Mouse (Mus musculus): ENCODE data around the gene Prkg2. TPM values are rescaled to one million over a fixed set of nuclear protein-coding genes. Genes with fewer than 3 reads are reported as not detected.

Gene Prkg2
- total RNA-seq, 2 experiments from 2014 or later = 0.22 to 0.27 TPM

DNA sequence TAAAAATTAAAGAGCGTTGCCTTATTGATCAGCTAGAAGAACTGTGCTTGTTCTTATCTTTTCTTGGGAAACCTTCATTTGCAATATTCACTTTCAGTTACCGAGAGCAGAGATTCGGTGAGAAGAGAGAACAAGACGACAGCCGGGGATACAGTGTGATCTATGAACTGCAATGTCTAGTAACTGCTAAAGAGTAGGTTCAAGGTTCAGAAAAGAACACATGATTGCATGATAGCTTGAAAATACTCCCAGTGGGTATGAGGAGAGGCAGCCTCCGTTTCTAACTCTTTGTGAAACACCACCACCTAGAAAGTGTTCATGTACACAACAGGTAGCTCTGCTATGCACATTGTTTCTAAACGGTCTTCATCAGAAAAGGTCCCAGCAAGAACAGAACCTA, 55.8 kb downstream of the Prkg2 start:
- intact Hi-C loops (cut with DNase I) = no loop called here
- DNase-seq = no peak

DNA sequence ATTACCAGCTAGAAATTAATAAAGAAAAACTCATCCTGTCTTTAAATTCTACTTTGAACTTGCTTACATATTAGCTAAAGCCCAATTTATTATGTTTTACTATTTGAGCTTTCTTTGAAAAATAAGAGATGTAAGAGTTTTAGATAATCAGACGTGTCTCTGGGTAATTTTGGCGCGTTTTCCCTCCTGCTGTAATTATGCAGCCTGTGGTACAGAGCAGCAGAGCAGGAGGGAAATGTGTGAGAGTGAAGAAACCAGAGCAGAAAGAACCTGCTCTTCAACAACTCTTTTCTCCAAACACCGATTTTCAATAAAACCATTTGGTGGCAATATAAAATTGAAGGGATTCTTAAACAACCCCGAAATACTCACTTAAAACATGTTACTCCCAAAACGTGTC, 58.8 kb downstream of the Prkg2 start:
- no peak for DNase-seq
- intact Hi-C loops (cut with DNase I) = no loop called here

DNA sequence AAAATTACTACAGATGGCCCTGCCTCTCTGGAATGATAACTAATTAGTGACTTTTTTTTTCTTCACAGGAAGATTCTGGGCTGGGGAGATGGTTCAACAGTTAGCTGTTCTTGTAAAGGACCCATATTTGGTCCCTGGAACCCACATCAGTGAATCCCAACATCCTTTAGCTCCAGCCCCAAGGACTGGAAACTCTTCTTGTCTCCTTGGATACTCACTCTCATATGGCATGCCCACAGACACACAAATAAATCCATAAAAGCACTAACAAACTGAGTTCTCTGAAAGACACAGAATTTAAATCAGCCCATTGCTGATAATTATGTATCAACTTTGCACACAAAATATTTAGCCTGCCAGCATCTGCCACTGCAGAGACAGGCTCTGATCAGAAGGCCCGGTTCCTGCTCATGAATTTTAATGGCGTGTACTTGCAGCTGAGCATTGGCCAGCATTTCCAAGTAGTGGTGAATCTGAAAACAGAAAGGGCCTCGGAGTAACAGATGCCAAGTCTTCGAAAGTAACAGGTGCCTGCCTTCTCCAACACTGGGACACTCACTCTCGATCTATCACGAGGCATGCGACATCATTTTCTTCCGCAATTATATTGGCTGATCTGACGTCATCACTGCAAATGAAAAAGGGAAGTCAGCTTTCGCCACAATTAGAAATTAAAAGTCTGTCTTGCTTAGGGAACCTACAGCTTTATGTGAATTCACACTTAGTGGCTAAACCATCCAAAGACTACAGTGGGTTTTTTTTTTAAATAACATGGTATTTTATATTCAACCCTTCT, 61.1 kb downstream of the Prkg2 start:
- intact Hi-C loops (cut with DNase I) = no loop called here
- no peak for DNase-seq

- intact Hi-C loops (cut with DNase I) = no loop called here
- DNase-seq = peak; percentile 1 to 3
These were observed 70.5 kb downstream of the Prkg2 start for GRCm38 (mm10) chr5:98966679-98967078.

- intact Hi-C loops (cut with DNase I) = no loop called here
- DNase-seq = no peak
These were observed 72.0 kb downstream of the Prkg2 start for GRCm38 (mm10) chr5:98965139-98965538.

DNA sequence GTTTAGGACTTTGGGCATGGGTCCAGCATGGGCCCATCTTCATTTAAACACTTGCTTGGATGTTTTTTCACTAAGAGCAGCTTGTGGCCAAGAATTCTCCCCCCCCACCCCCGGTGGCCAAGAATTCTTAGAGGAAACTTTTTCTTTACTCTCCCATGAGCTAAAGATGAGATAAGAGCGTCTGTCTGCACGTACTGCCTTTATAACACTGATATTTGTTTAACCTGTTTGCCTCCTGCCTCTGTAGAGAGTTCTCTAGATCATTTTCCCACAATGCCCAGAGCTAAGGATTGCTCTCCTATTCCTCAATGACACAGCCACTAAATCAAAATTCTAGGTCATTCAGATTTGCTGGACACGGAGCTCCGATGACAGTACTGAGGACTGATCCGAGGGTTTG, 72.8 kb downstream of the Prkg2 start:
- intact Hi-C loops (cut with DNase I) = no loop called here
- DNase-seq = no peak

- no peak for DNase-seq
These were observed 74.7 kb downstream of the Prkg2 start for GRCm38 (mm10) chr5:98962472-98962871.

GRCm38 (mm10) chr5:98955576-98955975, 81.6 kb downstream of the Prkg2 start:
- intact Hi-C loops (cut with DNase I) = no loop called here
- no peak for DNase-seq

More at GRCm38 (mm10) chr5:98962472-98962871, 74.7 kb downstream of the Prkg2 start:
- intact Hi-C loops (cut with DNase I) = no loop called here

DNA sequence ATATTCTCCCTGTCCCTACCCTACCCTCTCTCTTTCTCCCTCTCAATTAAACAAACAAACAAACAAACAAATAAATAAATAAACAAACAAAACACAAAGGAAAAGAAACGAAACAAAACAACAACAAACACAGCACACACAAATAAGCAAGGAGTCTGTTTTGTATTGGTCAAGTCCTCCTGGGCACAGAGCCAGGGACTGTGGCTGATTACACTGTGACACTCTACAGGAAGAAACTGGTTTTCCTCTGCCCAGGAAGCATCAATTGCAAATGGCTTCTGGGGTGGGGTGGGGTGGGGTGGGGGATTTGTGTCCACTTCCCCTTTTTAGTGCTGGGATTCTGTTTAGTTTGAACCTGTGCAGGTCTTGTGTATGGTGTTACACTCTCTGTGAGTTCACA, 83.8 kb downstream of the Prkg2 start:
- DNase-seq = no peak
- intact Hi-C loops (cut with DNase I) = no loop called here

DNA sequence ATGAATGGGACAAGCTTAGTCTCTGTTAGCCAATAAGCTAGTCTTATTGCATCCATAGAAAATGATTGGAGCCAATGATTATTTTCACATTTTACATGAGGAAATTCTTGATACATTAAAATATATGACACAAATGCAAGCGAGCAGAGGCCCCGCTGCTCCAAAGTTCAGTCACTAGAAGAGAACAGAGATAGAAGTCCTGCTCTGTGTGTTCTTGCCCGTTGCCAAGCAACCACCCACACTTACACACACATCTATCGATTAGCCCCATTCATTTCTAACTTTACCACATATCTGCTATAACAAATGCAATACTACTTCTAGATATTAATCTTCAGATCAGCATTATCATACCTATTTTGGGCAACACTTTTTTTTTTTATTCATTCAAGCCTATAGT, 85.6 kb downstream of the Prkg2 start:
- intact Hi-C loops (cut with DNase I) = no loop called here
- DNase-seq = no peak

- intact Hi-C loops (cut with DNase I) = no loop called here
- no peak for DNase-seq
These were observed 86.6 kb downstream of the Prkg2 start for GRCm38 (mm10) chr5:98950495-98951092.

GRCm38 (mm10) chr5:98949784-98950183, 87.4 kb downstream of the Prkg2 start:
- intact Hi-C loops (cut with DNase I) = no loop called here
- DNase-seq = no peak

- intact Hi-C loops (cut with DNase I) = no loop called here
- DNase-seq = no peak
These were observed 90.5 kb downstream of the Prkg2 start for GRCm38 (mm10) chr5:98946656-98947055.

GRCm38 (mm10) chr5:98946117-98946620, 91.0 kb downstream of the Prkg2 start:
- DNase-seq = no peak
- intact Hi-C loops (cut with DNase I) = no loop called here

DNA sequence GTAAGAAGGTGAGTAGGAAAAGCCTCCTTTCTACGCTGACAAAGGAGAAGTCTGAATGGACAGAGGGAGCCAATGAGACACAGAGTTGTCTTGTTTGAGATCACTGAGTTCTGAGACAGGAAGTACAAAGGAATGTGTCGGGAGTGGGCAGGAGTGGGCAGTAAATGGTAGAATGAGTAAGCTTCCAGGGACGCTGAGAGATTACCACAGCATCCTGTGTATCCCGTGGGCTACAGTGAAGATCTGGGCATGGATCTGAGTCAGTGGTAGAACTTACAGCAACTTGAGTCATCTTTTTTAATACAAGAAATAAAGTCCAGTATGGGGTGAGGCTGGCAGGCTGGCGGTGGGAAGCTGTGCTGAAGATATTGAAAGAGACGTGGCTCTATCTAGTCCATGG, 93.4 kb downstream of the Prkg2 start:
- intact Hi-C loops (cut with DNase I) = no loop called here
- no peak for DNase-seq

DNA sequence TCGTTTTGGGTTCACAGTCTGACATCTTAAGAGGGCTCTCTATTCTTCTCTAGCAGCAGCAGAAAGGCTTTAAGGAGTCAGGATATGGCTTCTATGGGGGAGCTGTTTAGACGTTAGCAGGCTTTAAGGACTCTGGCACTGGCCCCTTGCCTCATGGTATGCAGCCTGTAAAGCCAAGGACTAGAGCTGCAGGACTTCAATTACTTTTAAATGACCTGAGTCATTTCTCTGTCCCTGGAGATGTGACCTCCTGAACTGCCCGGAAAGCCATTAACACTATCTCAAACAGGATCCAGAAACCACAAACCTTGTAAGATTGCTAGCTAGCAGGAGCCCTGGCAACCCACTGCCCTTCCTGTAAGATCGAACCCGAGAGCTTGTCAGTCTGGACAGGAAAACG, 96.4 kb downstream of the Prkg2 start:
- intact Hi-C loops (cut with DNase I) = no loop called here
- DNase-seq = no peak

GRCm38 (mm10) chr5:98939631-98940208, 97.4 kb downstream of the Prkg2 start:
- DNase-seq = no peak
- intact Hi-C loops (cut with DNase I) = no loop called here

- intact Hi-C loops (cut with DNase I) = no loop called here
- no peak for DNase-seq
These were observed 98.0 kb downstream of the Prkg2 start for GRCm38 (mm10) chr5:98939116-98939515.

- DNase-seq = no peak
These were observed 99.3 kb downstream of the Prkg2 start for GRCm38 (mm10) chr5:98937879-98938278.

DNA sequence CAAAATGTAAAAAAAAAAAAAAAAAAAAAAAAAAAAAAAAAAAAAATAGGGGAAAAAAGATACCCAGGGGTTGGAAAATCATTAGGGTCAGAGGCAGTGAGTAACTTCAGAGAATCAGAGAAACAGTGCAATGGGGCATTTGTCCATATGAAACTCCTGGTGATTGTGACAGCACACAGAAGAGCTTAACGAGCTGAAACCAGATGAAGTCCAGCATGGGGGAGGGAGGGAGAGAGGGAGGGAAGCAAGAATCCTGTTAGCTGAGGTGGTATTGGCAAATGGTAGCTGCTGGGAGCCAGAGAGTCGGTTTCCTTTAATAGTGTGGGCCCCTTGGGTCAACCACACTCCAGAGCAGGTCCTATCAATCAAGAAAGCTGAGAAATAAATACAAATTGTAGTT, 100.5 kb downstream of the Prkg2 start:
- no peak for DNase-seq
- intact Hi-C loops (cut with DNase I) = no loop called here

More at GRCm38 (mm10) chr5:98937879-98938278, 99.3 kb downstream of the Prkg2 start:
- intact Hi-C loops (cut with DNase I) = no loop called here

- no peak for DNase-seq
- intact Hi-C loops (cut with DNase I) = no loop called here
These were observed 101.2 kb downstream of the Prkg2 start for GRCm38 (mm10) chr5:98935930-98936329.

- intact Hi-C loops (cut with DNase I) = no loop called here
- DNase-seq = no peak
These were observed 114.2 kb downstream of the Prkg2 start for GRCm38 (mm10) chr5:98922921-98923320.
